Mouse (Mus musculus) heart, postnatal 4 days (tissue): Measurements from ENCODE around the gene Frmd3. TPM values are rescaled to one million over a fixed set of nuclear protein-coding genes. Genes with fewer than 3 reads are reported as not detected.
"Not testable (repeated sequence)": the region's sequence is repeated elsewhere in the genome, so short reads cannot be mapped to it uniquely, and the experiment has no call there.

Experiments used
- DNase-seq: peaks from one replicate; pipeline ENCODE4 v3.0.0; 2021
- total RNA-seq, 2 experiments: library from RNA; stranded (reverse); gene quantifications; 2 replicates each; pipeline ENCODE4 v1.2.3; 2021

The Frmd3 gene
- under 1 TPM; 0.16 to 0.19 TPM for total RNA-seq

GRCm38 (mm10) chr4:74013211-74014047 lies at the start of gene Frmd3:
Gene Frmd3 (plus strand): TSS chr4:74013442.
- DNase-seq: peak; percentile 28

- no peak for DNase-seq
These were observed 32.8 kb upstream of the Frmd3 start for GRCm38 (mm10) chr4:73980454-73980853.

GRCm38 (mm10) chr4:74012277-74012676 lies 965 bp upstream of the Frmd3 start:
- DNase-seq: no peak

GRCm38 (mm10) chr4:74012700-74013099 lies 542 bp upstream of the Frmd3 start:
- DNase-seq: no peak

GRCm38 (mm10) chr4:74014048-74014500 lies 832 bp downstream of the Frmd3 start:
- no peak for DNase-seq

- no peak for DNase-seq
These were observed 6.8 kb downstream of the Frmd3 start for GRCm38 (mm10) chr4:74020084-74020483.

- no peak for DNase-seq
These were observed 30.0 kb downstream of the Frmd3 start for GRCm38 (mm10) chr4:74043226-74043625.

GRCm38 (mm10) chr4:74051692-74052091 lies 38.5 kb downstream of the Frmd3 start:
- DNase-seq: no peak

GRCm38 (mm10) chr4:74076727-74077126 lies 63.5 kb downstream of the Frmd3 start:
- DNase-seq: no peak

GRCm38 (mm10) chr4:74110816-74111215 lies 97.6 kb downstream of the Frmd3 start:
- no peak for DNase-seq

GRCm38 (mm10) chr4:74191528-74191927 lies 178.3 kb downstream of the Frmd3 start:
- no peak for DNase-seq

- no peak for DNase-seq
These were observed 188.1 kb downstream of the Frmd3 start for GRCm38 (mm10) chr4:74201281-74201811.

GRCm38 (mm10) chr4:74221780-74222179 lies 208.5 kb downstream of the Frmd3 start:
- DNase-seq: not testable (repeated sequence)

- no peak for DNase-seq
These were observed 209.1 kb downstream of the Frmd3 start for GRCm38 (mm10) chr4:74222360-74222759.

- no peak for DNase-seq
These were observed 211.0 kb downstream of the Frmd3 start for GRCm38 (mm10) chr4:74224210-74224609.

- DNase-seq: no peak
These were observed 217.8 kb downstream of the Frmd3 start for GRCm38 (mm10) chr4:74230994-74231393.

- peak; percentile 40 for DNase-seq
These were observed 218.2 kb downstream of the Frmd3 start for GRCm38 (mm10) chr4:74231405-74231804.

- DNase-seq: no peak
These were observed 220.3 kb downstream of the Frmd3 start for GRCm38 (mm10) chr4:74233534-74233933.

GRCm38 (mm10) chr4:74242176-74242575 lies 228.9 kb downstream of the Frmd3 start, which contains the start of gene Kdm4c:
Gene Kdm4c (plus strand): TSS chr4:74242497.
- no peak for DNase-seq
